Mouse (Mus musculus): ENCODE data around the gene Rab4b. TPM values are rescaled to one million over a fixed set of nuclear protein-coding genes. Genes with fewer than 3 reads are reported as not detected.

Rab4b gene
- polyA plus RNA-seq, 1 experiment from 2014 or later = 96.2 TPM

GRCm38 (mm10) chr7:27180036-27180435 lies 1.3 kb upstream of the Rab4b start:
- no peak for TF ChIP-seq CTCF (IDR thresholded peaks at IDR 0.05; ENCODE audit: low read depth)
- H3K36me3 ChIP-seq (ENCODE audit: control insufficient read depth, insufficient read depth) = peaks cover 4% of the 10 kb centered on the region; the same call in 1 of the 2 replicates
- ATAC-seq = no peak
- no peaks in the 10 kb centered on the region for H3K27me3 ChIP-seq (replicated peaks; ENCODE audit: control insufficient read depth, insufficient read depth, low read length)
- no peaks in the 10 kb centered on the region for H3K4me1 ChIP-seq (replicated peaks; ENCODE audit: control insufficient read depth, insufficient read depth, low read length)
- H3K9ac ChIP-seq (ENCODE audit: low read depth, low read length) = no peak overlapping the region
- no peaks in the 10 kb centered on the region for H3K9me3 ChIP-seq (ENCODE audit: control insufficient read depth)
- no peak overlapping the region for H3K4me2 ChIP-seq (replicated peaks; ENCODE audit: low read depth)
- no peak overlapping the region for H3K27ac ChIP-seq (ENCODE audit: low read depth, low read length)
- H3K4me3 ChIP-seq (ENCODE audit: low read depth, low read length) = no peak overlapping the region
- 27% methylated on average over 5 of the region's 5 CpGs for WGBS

GRCm38 (mm10) chr7:27179217-27179918 lies 672 bp upstream of the Rab4b start:
- H3K9ac ChIP-seq (ENCODE audit: low read depth, low read length) = no peak overlapping the region; the same call in 1 of the 2 replicates
- WGBS = 44% methylated on average over 16 of the region's 16 CpGs

GRCm38 (mm10) chr7:27177942-27178323 lies 763 bp downstream of the Rab4b start:
- Histone ChIP-seq H3K9me3 (ENCODE audit: control insufficient read depth) (no peaks in the 10 kb centered on the region), H3K4me2 (replicated peaks; ENCODE audit: low read depth) (peak overlapping the region; percentile 66), H3K36me3 (ENCODE audit: control insufficient read depth, insufficient read depth) (peaks cover 22% of the 10 kb centered on the region), H3K27me3 (replicated peaks; ENCODE audit: control insufficient read depth, insufficient read depth, low read length) (no peaks in the 10 kb centered on the region), H3K9ac (ENCODE audit: low read depth, low read length) (peak overlapping the region; percentile 65; the same call in 1 of the 2 replicates), H3K27ac (ENCODE audit: low read depth, low read length) (peak overlapping the region; percentile 95; the same call in 1 of the 2 replicates), H3K4me1 (replicated peaks; ENCODE audit: control insufficient read depth, insufficient read depth, low read length) (no peaks in the 10 kb centered on the region), H3K4me3 (ENCODE audit: low read depth, low read length) (peak overlapping the region; percentile 81)
- TF ChIP-seq CTCF (IDR thresholded peaks at IDR 0.05; ENCODE audit: low read depth) = no peak
- peak; percentile 3 for ATAC-seq
- 20% methylated on average over 4 of the region's 4 CpGs for WGBS

More at GRCm38 (mm10) chr7:27179217-27179918, 672 bp upstream of the Rab4b start:
- TF ChIP-seq CTCF (IDR thresholded peaks at IDR 0.05; ENCODE audit: low read depth) = no peak
- H3K27ac ChIP-seq (ENCODE audit: low read depth, low read length) = no peak overlapping the region
- H3K4me2 ChIP-seq (replicated peaks; ENCODE audit: low read depth) = peak overlapping the region; percentile 66
- peak overlapping the region; percentile 81 for H3K4me3 ChIP-seq (ENCODE audit: low read depth, low read length)
- no peaks in the 10 kb centered on the region for H3K9me3 ChIP-seq (ENCODE audit: control insufficient read depth)
- H3K4me1 ChIP-seq (replicated peaks; ENCODE audit: control insufficient read depth, insufficient read depth, low read length) = no peaks in the 10 kb centered on the region
- H3K36me3 ChIP-seq (ENCODE audit: control insufficient read depth, insufficient read depth) = peaks cover 10% of the 10 kb centered on the region; the same call in 1 of the 2 replicates
- no peaks in the 10 kb centered on the region for H3K27me3 ChIP-seq (replicated peaks; ENCODE audit: control insufficient read depth, insufficient read depth, low read length)
- no peak for ATAC-seq

GRCm38 (mm10) chr7:27174896-27175295 lies 3.8 kb downstream of the Rab4b start:
- Histone ChIP-seq H3K9me3 (ENCODE audit: control insufficient read depth) (no peaks in the 10 kb centered on the region), H3K4me1 (replicated peaks; ENCODE audit: control insufficient read depth, insufficient read depth, low read length) (no peaks in the 10 kb centered on the region), H3K9ac (ENCODE audit: low read depth, low read length) (no peak overlapping the region), H3K4me2 (replicated peaks; ENCODE audit: low read depth) (no peak overlapping the region), H3K27ac (ENCODE audit: low read depth, low read length) (no peak overlapping the region), H3K36me3 (ENCODE audit: control insufficient read depth, insufficient read depth) (peaks cover 44% of the 10 kb centered on the region), H3K27me3 (replicated peaks; ENCODE audit: control insufficient read depth, insufficient read depth, low read length) (no peaks in the 10 kb centered on the region), H3K4me3 (ENCODE audit: low read depth, low read length) (no peak overlapping the region)
- no peak for ATAC-seq
- 96% methylated on average over 7 of the region's 7 CpGs for WGBS
- no peak for TF ChIP-seq CTCF (IDR thresholded peaks at IDR 0.05; ENCODE audit: low read depth)

- H3K4me1 ChIP-seq (replicated peaks; ENCODE audit: control insufficient read depth, insufficient read depth, low read length) = no peaks in the 10 kb centered on the region
- TF ChIP-seq CTCF (IDR thresholded peaks at IDR 0.05; ENCODE audit: low read depth) = no peak
- ATAC-seq = no peak
- WGBS = 96% methylated on average over 15 of the region's 15 CpGs
- no peak overlapping the region for H3K27ac ChIP-seq (ENCODE audit: low read depth, low read length)
- no peak overlapping the region for H3K4me2 ChIP-seq (replicated peaks; ENCODE audit: low read depth)
- H3K9me3 ChIP-seq (ENCODE audit: control insufficient read depth) = no peaks in the 10 kb centered on the region
- H3K9ac ChIP-seq (ENCODE audit: low read depth, low read length) = no peak overlapping the region
- no peaks in the 10 kb centered on the region for H3K27me3 ChIP-seq (replicated peaks; ENCODE audit: control insufficient read depth, insufficient read depth, low read length)
- H3K4me3 ChIP-seq (ENCODE audit: low read depth, low read length) = no peak overlapping the region
- H3K36me3 ChIP-seq (ENCODE audit: control insufficient read depth, insufficient read depth) = peaks cover 44% of the 10 kb centered on the region
These were observed 4.2 kb downstream of the Rab4b start for GRCm38 (mm10) chr7:27174496-27174895.

- Histone ChIP-seq H3K36me3 (ENCODE audit: control insufficient read depth, insufficient read depth) (peaks cover 44% of the 10 kb centered on the region), H3K27me3 (replicated peaks; ENCODE audit: control insufficient read depth, insufficient read depth, low read length) (no peaks in the 10 kb centered on the region), H3K4me3 (ENCODE audit: low read depth, low read length) (no peak overlapping the region), H3K4me2 (replicated peaks; ENCODE audit: low read depth) (no peak overlapping the region), H3K27ac (ENCODE audit: low read depth, low read length) (no peak overlapping the region), H3K9ac (ENCODE audit: low read depth, low read length) (no peak overlapping the region), H3K9me3 (ENCODE audit: control insufficient read depth) (no peaks in the 10 kb centered on the region), H3K4me1 (replicated peaks; ENCODE audit: control insufficient read depth, insufficient read depth, low read length) (no peaks in the 10 kb centered on the region; the same call in 1 of the 2 replicates)
- ATAC-seq = no peak
- TF ChIP-seq CTCF (IDR thresholded peaks at IDR 0.05; ENCODE audit: low read depth) = no peak
- WGBS = 93% methylated on average over 3 of the region's 3 CpGs
These were observed 7.7 kb downstream of the Rab4b start for GRCm38 (mm10) chr7:27170981-27171380.

Measured in intestine, postnatal 0 days (tissue).